Mouse (Mus musculus): ENCODE measurements around the gene Msmb. TPM values are rescaled to one million over a fixed set of nuclear protein-coding genes. Genes with fewer than 3 reads are reported as not detected.
A peak's percentile ranks its signal among the peaks of the same experiment; 100 is the strongest.
"Not testable (repeated sequence)": the region's sequence is repeated elsewhere in the genome, so short reads cannot be mapped to it uniquely, and the experiment has no call there.

Gene Msmb
- polyA plus RNA-seq, 1 experiment from 2014 or later: not detected

GRCm38 (mm10) chr14:32179393-32180195 lies 37.8 kb downstream of the Msmb start:
- DNase-seq (no peak), ATAC-seq (ENCODE audit: insufficient read depth) (no peak)
- Histone ChIP-seq H3K27me3 (ENCODE audit: insufficient read depth, low read length) (no peaks in the 10 kb centered on the region), H3K36me3 (ENCODE audit: insufficient read depth) (peaks cover 63% of the 10 kb centered on the region), H3K4me3 (ENCODE audit: low read depth, low read length) (no peak overlapping the region), H3K27ac (ENCODE audit: low read depth) (no peak overlapping the region), H3K4me2 (no peak overlapping the region), H3K9me3 (ENCODE audit: low read depth, low read length) (no peaks in the 10 kb centered on the region), H3K4me1 (ENCODE audit: insufficient read depth) (no peaks in the 10 kb centered on the region), H3K9ac (no peak overlapping the region)
- TF ChIP-seq CTCF (IDR thresholded peaks at IDR 0.05; ENCODE audit: low read depth): no peak
- 81% methylated on average over 10 of the region's 10 CpGs for WGBS

GRCm38 (mm10) chr14:32180861-32181260 lies 39.0 kb downstream of the Msmb start:
- WGBS: 87% methylated on average over 6 of the region's 6 CpGs
- H3K36me3 ChIP-seq (ENCODE audit: insufficient read depth): peaks cover 66% of the 10 kb centered on the region

GRCm38 (mm10) chr14:32183846-32184245 lies 42.0 kb downstream of the Msmb start:
- Histone ChIP-seq H3K9ac (no peak overlapping the region), H3K36me3 (ENCODE audit: insufficient read depth) (peaks cover 90% of the 10 kb centered on the region), H3K9me3 (ENCODE audit: low read depth, low read length) (no peaks in the 10 kb centered on the region), H3K4me2 (no peak overlapping the region), H3K4me3 (ENCODE audit: low read depth, low read length) (no peak overlapping the region), H3K4me1 (ENCODE audit: insufficient read depth) (no peaks in the 10 kb centered on the region), H3K27ac (ENCODE audit: low read depth) (no peak overlapping the region), H3K27me3 (ENCODE audit: insufficient read depth, low read length) (no peaks in the 10 kb centered on the region)
- 99% methylated on average over 4 of the region's 4 CpGs for WGBS
- ATAC-seq (ENCODE audit: insufficient read depth) (no peak), DNase-seq (no peak)
- TF ChIP-seq CTCF (IDR thresholded peaks at IDR 0.05; ENCODE audit: low read depth): no peak

More at GRCm38 (mm10) chr14:32180861-32181260, 39.0 kb downstream of the Msmb start:
- no peaks in the 10 kb centered on the region for H3K9me3 ChIP-seq (ENCODE audit: low read depth, low read length)
- no peak overlapping the region for H3K27ac ChIP-seq (ENCODE audit: low read depth)
- DNase-seq: no peak
- H3K9ac ChIP-seq: no peak overlapping the region
- TF ChIP-seq CTCF (IDR thresholded peaks at IDR 0.05; ENCODE audit: low read depth): no peak
- H3K4me1 ChIP-seq (ENCODE audit: insufficient read depth): no peaks in the 10 kb centered on the region
- H3K4me3 ChIP-seq (ENCODE audit: low read depth, low read length): no peak overlapping the region
- H3K4me2 ChIP-seq: no peak overlapping the region
- H3K27me3 ChIP-seq (ENCODE audit: insufficient read depth, low read length): no peaks in the 10 kb centered on the region
- ATAC-seq (ENCODE audit: insufficient read depth): no peak

GRCm38 (mm10) chr14:32190627-32191391 lies 49.0 kb downstream of the Msmb start:
- peaks cover 76% of the 10 kb centered on the region for H3K36me3 ChIP-seq (ENCODE audit: insufficient read depth)
- WGBS: 81% methylated on average over 6 of the region's 6 CpGs

GRCm38 (mm10) chr14:32191926-32192325 lies 50.1 kb downstream of the Msmb start:
- Histone ChIP-seq H3K4me1 (ENCODE audit: insufficient read depth) (no peaks in the 10 kb centered on the region), H3K36me3 (ENCODE audit: insufficient read depth) (peaks cover 71% of the 10 kb centered on the region), H3K4me3 (ENCODE audit: low read depth, low read length) (no peak overlapping the region), H3K4me2 (no peak overlapping the region), H3K9ac (no peak overlapping the region), H3K9me3 (ENCODE audit: low read depth, low read length) (no peaks in the 10 kb centered on the region), H3K27me3 (ENCODE audit: insufficient read depth, low read length) (no peaks in the 10 kb centered on the region), H3K27ac (ENCODE audit: low read depth) (no peak overlapping the region)
- WGBS: 85% methylated on average over 5 of the region's 5 CpGs
- DNase-seq (no peak), ATAC-seq (ENCODE audit: insufficient read depth) (no peak)
- TF ChIP-seq CTCF (IDR thresholded peaks at IDR 0.05; ENCODE audit: low read depth): no peak

More at GRCm38 (mm10) chr14:32190627-32191391, 49.0 kb downstream of the Msmb start:
- Histone ChIP-seq H3K4me3 (ENCODE audit: low read depth, low read length) (no peak overlapping the region), H3K27me3 (ENCODE audit: insufficient read depth, low read length) (no peaks in the 10 kb centered on the region), H3K9ac (no peak overlapping the region), H3K27ac (ENCODE audit: low read depth) (no peak overlapping the region), H3K9me3 (ENCODE audit: low read depth, low read length) (no peaks in the 10 kb centered on the region), H3K4me1 (ENCODE audit: insufficient read depth) (no peaks in the 10 kb centered on the region), H3K4me2 (no peak overlapping the region)
- DNase-seq: no peak
- TF ChIP-seq CTCF (IDR thresholded peaks at IDR 0.05; ENCODE audit: low read depth): no peak
- ATAC-seq (ENCODE audit: insufficient read depth): no peak

- peak; percentile 70 for TF ChIP-seq CTCF (IDR thresholded peaks at IDR 0.05; ENCODE audit: low read depth)
- H3K36me3 ChIP-seq (ENCODE audit: insufficient read depth): peaks cover 71% of the 10 kb centered on the region
- H3K4me1 ChIP-seq (ENCODE audit: insufficient read depth): no peaks in the 10 kb centered on the region
- no peak for ATAC-seq (ENCODE audit: insufficient read depth)
- H3K9me3 ChIP-seq (ENCODE audit: low read depth, low read length): no peaks in the 10 kb centered on the region
- 43% methylated on average over 3 of the region's 3 CpGs for WGBS
- H3K27ac ChIP-seq (ENCODE audit: low read depth): no peak overlapping the region
- H3K27me3 ChIP-seq (ENCODE audit: insufficient read depth, low read length): no peaks in the 10 kb centered on the region
- H3K4me2 ChIP-seq: no peak overlapping the region
- no peak overlapping the region for H3K4me3 ChIP-seq (ENCODE audit: low read depth, low read length)
- no peak overlapping the region for H3K9ac ChIP-seq
- DNase-seq: peak; percentile 77
Measured at GRCm38 (mm10) chr14:32192437-32192836, 50.6 kb downstream of the Msmb start.

GRCm38 (mm10) chr14:32193557-32193956 lies 51.7 kb downstream of the Msmb start:
- H3K4me1 ChIP-seq (ENCODE audit: insufficient read depth); H3K27ac ChIP-seq (ENCODE audit: low read depth); DNase-seq; H3K4me2 ChIP-seq; H3K9ac ChIP-seq; H3K9me3 ChIP-seq (ENCODE audit: low read depth, low read length); ATAC-seq (ENCODE audit: insufficient read depth); H3K27me3 ChIP-seq (ENCODE audit: insufficient read depth, low read length); H3K4me3 ChIP-seq (ENCODE audit: low read depth, low read length): not testable (repeated sequence)
- WGBS: 73% methylated on average over 5 of the region's 5 CpGs
- H3K36me3 ChIP-seq (ENCODE audit: insufficient read depth): peaks cover 69% of the 10 kb centered on the region

Data from lung, embryonic 14.5 days (tissue).